Mouse (Mus musculus) brain, embryonic 14.5 days (tissue): ENCODE results near the gene Klf7.

Experiments used
- CTCF ChIP-seq: fragments of 200-500 bp; IDR thresholded peaks from 2 replicates; pipeline ENCODE4 v1.5.1; 2012; ENCODE audit warnings: inconsistent platforms, mild to moderate bottlenecking, moderate library complexity, borderline replicate concordance; ENCODE audit not compliant: insufficient read depth, insufficient read length; ENCODE audit errors: extremely low read depth
- POLR2A ChIP-seq: fragments of 200-500 bp; IDR thresholded peaks from 2 replicates; pipeline ENCODE4 v1.6.1; 2012; ENCODE audit warnings: mild to moderate bottlenecking, inconsistent platforms, borderline replicate concordance; ENCODE audit not compliant: poor library complexity, insufficient read depth, insufficient read length, severe bottlenecking; ENCODE audit errors: extremely low read depth

GRCm38 (mm10) chr1:64060116-64060515 is 62.0 kb downstream of the Klf7 start:
- TF ChIP-seq CTCF: no peak
- no peak for TF ChIP-seq POLR2A
